ENCODE assay signal across 11 mouse cellular contexts in genomic region chr12:104933217-104933616, GRCm38 (mm10).
DNase-seq lines count a peak whose midpoint lies in the region; ATAC-seq and TF ChIP-seq lines count a peak whose summit lies in the region.
"Had no signal": no experiment of that assay in that cellular context is flagged by ENCODE, and none has a peak within 500 bp of the region (broad histone marks: within the 10 kb centered on the region; RNA-seq: fewer than 3 reads in every experiment).

No protein-coding gene starts in this region.

- no peaks in the 10 kb centered on the region for H3K4me1 ChIP-seq in liver, adult 2 months (ENCODE audit: control insufficient read depth, insufficient read depth, low read length)
- no peaks in the 10 kb centered on the region for H3K4me1 ChIP-seq in liver, embryonic 12.5 days
- no peaks in the 10 kb centered on the region for H3K4me1 ChIP-seq in ES-Bruce4 (ENCODE audit: control insufficient read depth, insufficient read depth, low read length)

- ATAC-seq in CD4-positive, CD25-positive, alpha-beta regulatory T cell, adult 4 months = no peak
- ATAC-seq in liver, embryonic 12.5 days = no peak
- peak; percentile 28 to 48; a peak in 3 of 4 replicates for ATAC-seq in hematopoietic stem cell, adult 5-6 weeks (replicated peaks in 1 of 2; ENCODE audit: insufficient read depth in 1 of 2, low FRiP score in 2 of 2, low TSS enrichment in 1 of 2, low read depth in 1 of 2, poor library complexity in 2 of 2, severe bottlenecking in 2 of 2)
- ATAC-seq: forebrain, embryonic 14.5 days had no signal

- H3K36me3 ChIP-seq in liver, adult 2 months (ENCODE audit: control insufficient read depth, insufficient read depth, low read length) = peaks cover 10% of the 10 kb centered on the region; the same call in 1 of the 2 replicates
- H3K36me3 ChIP-seq in liver, embryonic 12.5 days = peaks cover 27% of the 10 kb centered on the region
- H3K36me3 ChIP-seq in ES-Bruce4 (ENCODE audit: control insufficient read depth, insufficient read depth, low read length, poor library complexity, severe bottlenecking) = no peaks in the 10 kb centered on the region

- H3K4me3 ChIP-seq in liver, adult 2 months (ENCODE audit: insufficient read depth, low read depth, low read length) = no peak overlapping the region
- no peak overlapping the region for H3K4me3 ChIP-seq in liver, embryonic 12.5 days
- H3K4me3 ChIP-seq in ES-Bruce4 (ENCODE audit: low read depth, low read length) = no peak overlapping the region
- H3K4me3 ChIP-seq: liver, embryonic 13.5 days had no signal

- H3K9me3 ChIP-seq in liver, embryonic 12.5 days (replicated peaks) = peaks cover 6% of the 10 kb centered on the region
- H3K9me3 ChIP-seq in ES-Bruce4 (replicated peaks; ENCODE audit: control insufficient read depth, insufficient read depth, low read length, poor library complexity, severe bottlenecking) = no peaks in the 10 kb centered on the region
- H3K9me3 ChIP-seq: liver, embryonic 13.5 days had no signal

- TF ChIP-seq CTCF in liver, adult 2 months (IDR thresholded peaks at IDR 0.05; ENCODE audit: low read depth, low read length) = peak; percentile 42; the same call in 1 of the 2 replicates
- TF ChIP-seq CTCF in ES-Bruce4 (IDR thresholded peaks at IDR 0.05; ENCODE audit: low read depth, low read length) = peak; percentile 60

- H3K27ac ChIP-seq in liver, adult 2 months (replicated peaks; ENCODE audit: insufficient read depth, low read depth, low read length) = no peak overlapping the region
- H3K27ac ChIP-seq in liver, embryonic 12.5 days = no peak overlapping the region
- no peak overlapping the region for H3K27ac ChIP-seq in ES-Bruce4 (ENCODE audit: insufficient read depth, low read length)
- H3K27ac ChIP-seq: liver, embryonic 13.5 days had no signal

- DNase-seq in CD4-positive, CD25-positive, alpha-beta regulatory T cell, adult 2 months (ENCODE audit: low read depth, low spot score) = peak; percentile 33
- DNase-seq in liver, adult 2 months (ENCODE audit: extremely low read depth, low read depth, low spot score) = no peak
- DNase-seq in yolk sac, embryonic 10.5 days (ENCODE audit: low spot score) = no peak
- no peak for DNase-seq in frontal cortex, adult 2 months (ENCODE audit: extremely low spot score in 1 of 2, low spot score in 1 of 2)
- DNase-seq: adrenal gland, adult 8-10 months; liver, embryonic 13.5 days had no signal

- no peak overlapping the region for H3K4me2 ChIP-seq in liver, embryonic 12.5 days
- H3K4me2 ChIP-seq: liver, embryonic 13.5 days had no signal

- H3K27me3 ChIP-seq in liver, adult 2 months (ENCODE audit: control insufficient read depth, insufficient read depth, low read length) = no peaks in the 10 kb centered on the region
- no peaks in the 10 kb centered on the region for H3K27me3 ChIP-seq in liver, embryonic 12.5 days (replicated peaks)
- H3K27me3 ChIP-seq in ES-Bruce4 (ENCODE audit: control insufficient read depth, insufficient read depth, low read length, poor library complexity, severe bottlenecking) = no peaks in the 10 kb centered on the region
- H3K27me3 ChIP-seq: liver, embryonic 13.5 days had no signal

- no peaks in the 10 kb centered on the region for H3K79me2 ChIP-seq in liver, adult 2 months (ENCODE audit: control insufficient read depth, insufficient read depth, low read length)

- H3K9ac ChIP-seq in liver, adult 2 months (ENCODE audit: low read depth, low read length) = no peak overlapping the region
- no peak overlapping the region for H3K9ac ChIP-seq in liver, embryonic 12.5 days
- no peak overlapping the region for H3K9ac ChIP-seq in ES-Bruce4 (ENCODE audit: low read depth, poor library complexity, severe bottlenecking)
- H3K9ac ChIP-seq: liver, embryonic 13.5 days had no signal

- no peak for TF ChIP-seq EP300 in ES-Bruce4 (IDR thresholded peaks at IDR 0.05; ENCODE audit: insufficient read depth, low read depth, low read length)

- 75% methylated on average over 2 of the region's 2 CpGs for WGBS in liver, adult 2 months
- WGBS in liver, embryonic 12.5 days (ENCODE audit: insufficient replicate concordance) = 62% methylated on average over 2 of the region's 2 CpGs

- TF ChIP-seq POLR2A in liver, adult 2 months (IDR thresholded peaks at IDR 0.05; ENCODE audit: extremely low read depth, insufficient read depth, low read length) = no peak
- no peak for TF ChIP-seq POLR2A in ES-Bruce4 (IDR thresholded peaks at IDR 0.05; ENCODE audit: insufficient read depth, low read length)

Comparison
In these comparisons a context has a peak if more than half of its experiments do, and no peak if none do; other contexts are left out.
1. ATAC-seq: peak in hematopoietic stem cell, adult 5-6 weeks (2 of 2); none in CD4-positive, CD25-positive, alpha-beta regulatory T cell, adult 4 months (single experiment) and liver, embryonic 12.5 days (single experiment).